Comparison of ENCODE assay signal across 8 mouse cellular contexts in the genomic region with DNA sequence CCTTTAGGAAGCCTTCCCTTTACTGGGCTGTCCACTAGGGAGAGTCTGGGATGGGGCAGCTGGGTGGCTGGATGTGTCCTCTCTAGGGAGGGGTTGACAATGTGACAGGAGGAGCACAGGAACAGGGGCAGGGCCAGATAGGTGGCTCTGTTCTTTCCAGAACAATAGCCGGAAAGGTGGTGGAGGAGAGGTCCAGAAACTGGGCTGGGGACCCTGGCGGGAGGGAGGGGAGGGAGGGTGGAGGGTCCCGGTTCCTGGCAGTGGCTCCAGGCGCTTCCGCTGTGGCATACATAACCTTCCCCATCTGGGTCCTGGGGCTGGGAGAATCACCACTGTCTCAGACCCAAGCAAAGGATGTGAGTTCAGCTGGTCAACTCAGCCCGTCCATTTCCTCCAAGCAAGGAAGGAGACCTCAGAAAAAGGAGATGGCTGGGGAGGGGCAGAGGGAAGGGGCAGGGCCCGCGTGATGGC. TPM values are rescaled to one million over a fixed set of nuclear protein-coding genes. Genes with fewer than 3 reads are reported as not detected.
A peak's percentile ranks its signal among the peaks of the same experiment; 100 is the strongest.
DNase-seq lines count a peak whose midpoint lies in the region; ATAC-seq lines count a peak whose summit lies in the region.

No protein-coding gene starts in this region.

- intact Hi-C loops in heart, postnatal 10 days (cut with DNase I): loop anchor here (1.0 kb wide), 1 partner anchor 44 kb away; a partner anchor contains a TSS

- H3K27me3 ChIP-seq in midbrain, embryonic 13.5 days: no peaks in the 10 kb centered on the region

- H3K4me3 ChIP-seq in midbrain, embryonic 13.5 days (replicated peaks): no peak overlapping the region

- DNase-seq in adrenal gland, postnatal 10 days: peak; percentile 60
- DNase-seq in adrenal gland, adult 8-10 months: no peak
- DNase-seq in heart, postnatal 10 days: peak; percentile 70 to 71
- DNase-seq in kidney, postnatal 25 days: peak; percentile 69 to 88
- no peak for DNase-seq in ovary, postnatal 36 days (ENCODE audit: low spot score)
- no peak for DNase-seq in right cerebral cortex, postnatal 4 days
- DNase-seq in right cerebral cortex, postnatal 36 days (ENCODE audit: low spot score in 2 of 2): no peak

- WGBS in midbrain, embryonic 13.5 days: 78% methylated on average over 8 of the region's 8 CpGs

- H3K4me1 ChIP-seq in midbrain, embryonic 13.5 days (replicated peaks): peaks cover 66% of the 10 kb centered on the region

- H3K4me2 ChIP-seq in midbrain, embryonic 13.5 days (replicated peaks): peak overlapping the region; percentile 93

- H3K9me3 ChIP-seq in midbrain, embryonic 13.5 days: no peaks in the 10 kb centered on the region

- no peak for ATAC-seq in midbrain, embryonic 13.5 days

- peaks cover 36% of the 10 kb centered on the region for H3K36me3 ChIP-seq in midbrain, embryonic 13.5 days

- H3K9ac ChIP-seq in midbrain, embryonic 13.5 days (replicated peaks): peak overlapping the region; percentile 15

- peak overlapping the region; percentile 74 for H3K27ac ChIP-seq in midbrain, embryonic 13.5 days

RNA-seq across cellular contexts. Expression of a gene that starts 4.1 kb away (rescaled TPM):
- 10 to 100 TPM; 43.3 to 47.0 TPM for total RNA-seq in adrenal gland, postnatal 10 days (2021)
- total RNA-seq in adrenal gland, adult 8-10 months (2022): 10 to 100 TPM; 60.6 to 97.3 (median 78.2) TPM
- 10 to 100 TPM; 59.4 to 60.9 TPM for total RNA-seq in heart, postnatal 10 days (2021)
- 10.3 and 12.3 TPM in 2 replicates for polyA plus RNA-seq in midbrain, embryonic 13.5 days (2015; fragmentation: Nextera tagmentation; extraction: Ambion mirVana)

RNA-seq across cellular contexts. Expression of a gene that starts 5.2 kb away (rescaled TPM):
- total RNA-seq in adrenal gland, postnatal 10 days (2021): 10 to 100 TPM; 13.8 to 19.4 TPM
- total RNA-seq in adrenal gland, adult 8-10 months (2022): 10 to 100 TPM; 20.0 to 32.2 (median 25.4) TPM
- total RNA-seq in heart, postnatal 10 days (2021): 10 to 100 TPM; 10.5 to 15.0 TPM
- 24.8 and 25.8 TPM in 2 replicates for polyA plus RNA-seq in midbrain, embryonic 13.5 days (2015; fragmentation: Nextera tagmentation; extraction: Ambion mirVana)

RNA-seq across cellular contexts. Expression of a gene that starts 14.5 kb away (rescaled TPM):
- 10 to 100 TPM; 12.7 to 14.0 TPM for total RNA-seq in adrenal gland, postnatal 10 days (2021)
- 10 to 100 TPM; 10.5 to 13.4 (median 11.5) TPM for total RNA-seq in adrenal gland, adult 8-10 months (2022)
- total RNA-seq in heart, postnatal 10 days (2021): 10 to 100 TPM; 17.9 to 18.2 TPM
- 0.66 and 0.76 TPM in 2 replicates for polyA plus RNA-seq in midbrain, embryonic 13.5 days (2015; fragmentation: Nextera tagmentation; extraction: Ambion mirVana)

RNA-seq across cellular contexts. Expression of a gene that starts 44.1 kb away (rescaled TPM):
- total RNA-seq in adrenal gland, postnatal 10 days (2021): 10 to 100 TPM; 62.0 to 79.6 TPM
- 100 to 1,000 TPM in 2 of 4 experiments, 10 to 100 TPM in 2; 83.2 to 102 (median 95.5) TPM for total RNA-seq in adrenal gland, adult 8-10 months (2022)
- total RNA-seq in heart, postnatal 10 days (2021): 100 to 1,000 TPM; 106 to 116 TPM
- polyA plus RNA-seq in midbrain, embryonic 13.5 days (2015; fragmentation: Nextera tagmentation; extraction: Ambion mirVana): 29.9 and 31.0 TPM in 2 replicates

RNA-seq across cellular contexts. Expression of a gene that starts 48.9 kb away (rescaled TPM):
- 1 to 10 TPM in 1 of 2 experiments, under 1 TPM in 1; 0.91 to 1.2 TPM for total RNA-seq in adrenal gland, postnatal 10 days (2021)
- 1 to 10 TPM in 1 of 4 experiments, under 1 TPM in 2, not detected in 1; 0.09 to 1.1 (median 0.32) TPM for total RNA-seq in adrenal gland, adult 8-10 months (2022)
- total RNA-seq in heart, postnatal 10 days (2021): under 1 TPM; 0.17 to 0.22 TPM
- 0.08 and 0.27 TPM in 2 replicates for polyA plus RNA-seq in midbrain, embryonic 13.5 days (2015; fragmentation: Nextera tagmentation; extraction: Ambion mirVana)

Comparison
In these comparisons a context has a peak if more than half of its experiments do, and no peak if none do; other contexts are left out.
1. DNase-seq: peak in adrenal gland, postnatal 10 days (single experiment), heart, postnatal 10 days (2 of 2) and kidney, postnatal 25 days (2 of 2); none in adrenal gland, adult 8-10 months (single experiment), ovary, postnatal 36 days (single experiment), right cerebral cortex, postnatal 4 days (single experiment) and right cerebral cortex, postnatal 36 days (0 of 2).